Mouse (Mus musculus) E14TG2a.4 (cell line): Measurements from ENCODE around the gene Ppp1r11.

Source experiments
- H3K27me3 ChIP-seq: 2 replicates; pipeline ENCODE4 v1.6.1; 2014; ENCODE audit warnings: low read length, control low read depth; ENCODE audit not compliant: insufficient read depth
- H3K36me3 ChIP-seq: 2 replicates; pipeline ENCODE4 v1.6.1; 2014; ENCODE audit warnings: low read length, control low read depth; ENCODE audit not compliant: insufficient read depth
- H3K4me1 ChIP-seq: replicated peaks from 2 replicates; pipeline ENCODE4 v1.6.1; 2014; ENCODE audit warnings: low read depth, low read length, control low read depth
- H3K4me3 ChIP-seq: replicated peaks from 2 replicates; pipeline ENCODE4 v1.5.1; 2014; ENCODE audit warnings: mild to moderate bottlenecking, low read length
- H3K9me3 ChIP-seq: 2 replicates; pipeline ENCODE4 v1.6.1; 2014; ENCODE audit warnings: low read length, control low read depth
- CTCF ChIP-seq: conservative IDR thresholded peaks from 2 replicates; pipeline ENCODE4 v1.5.1; 2014; ENCODE audit warnings: low read length
- NANOG ChIP-seq: IDR thresholded peaks from 2 replicates; pipeline ENCODE4 v1.6.1; 2014; ENCODE audit warnings: borderline replicate concordance, low read length, mixed read lengths
- POU5F1 ChIP-seq: IDR thresholded peaks from 2 replicates; pipeline ENCODE4 v1.6.1; 2014; ENCODE audit warnings: low read length, borderline replicate concordance

The Ppp1r11 gene

GRCm38 (mm10) chr17:36952631-36953030, 1.1 kb upstream of the Ppp1r11 start:
- TF ChIP-seq CTCF (no peak), NANOG (no peak), POU5F1 (no peak)
- peaks cover 3% of the 10 kb centered on the region for H3K27me3 ChIP-seq
- H3K4me1 ChIP-seq, result peaks cover 57% of the 10 kb centered on the region
- H3K9me3 ChIP-seq, result no peaks in the 10 kb centered on the region
- no peak overlapping the region for H3K4me3 ChIP-seq
- H3K36me3 ChIP-seq, result peaks cover 58% of the 10 kb centered on the region

GRCm38 (mm10) chr17:36949265-36949664, 2.3 kb downstream of the Ppp1r11 start:
- Histone ChIP-seq H3K4me3 (no peak overlapping the region), H3K4me1 (peaks cover 76% of the 10 kb centered on the region), H3K9me3 (no peaks in the 10 kb centered on the region), H3K27me3 (peaks cover 25% of the 10 kb centered on the region), H3K36me3 (peaks cover 36% of the 10 kb centered on the region)
- TF ChIP-seq NANOG, result no peak
- TF ChIP-seq POU5F1, result no peak
- TF ChIP-seq CTCF, result no peak

GRCm38 (mm10) chr17:36948286-36948685, 3.3 kb downstream of the Ppp1r11 start:
- H3K4me1 ChIP-seq, result peaks cover 83% of the 10 kb centered on the region
- peaks cover 27% of the 10 kb centered on the region for H3K36me3 ChIP-seq
- TF ChIP-seq POU5F1, result no peak
- TF ChIP-seq CTCF, result no peak
- TF ChIP-seq NANOG, result no peak
- no peak overlapping the region for H3K4me3 ChIP-seq
- H3K9me3 ChIP-seq, result no peaks in the 10 kb centered on the region
- H3K27me3 ChIP-seq, result peaks cover 33% of the 10 kb centered on the region

GRCm38 (mm10) chr17:36947051-36947819, 4.3 kb downstream of the Ppp1r11 start:
- H3K4me3 ChIP-seq, result peak overlapping the region; percentile 80
- H3K36me3 ChIP-seq, result peaks cover 27% of the 10 kb centered on the region
- no peak for TF ChIP-seq POU5F1
- no peak for TF ChIP-seq NANOG
- TF ChIP-seq CTCF, result no peak
- peaks cover 81% of the 10 kb centered on the region for H3K4me1 ChIP-seq
- peaks cover 44% of the 10 kb centered on the region for H3K27me3 ChIP-seq
- no peaks in the 10 kb centered on the region for H3K9me3 ChIP-seq

- peak; percentile 74 for TF ChIP-seq CTCF
- TF ChIP-seq POU5F1, result no peak
- Histone ChIP-seq H3K4me3 (no peak overlapping the region), H3K36me3 (peaks cover 16% of the 10 kb centered on the region), H3K9me3 (no peaks in the 10 kb centered on the region), H3K27me3 (peaks cover 63% of the 10 kb centered on the region), H3K4me1 (peaks cover 59% of the 10 kb centered on the region)
Observed at GRCm38 (mm10) chr17:36944121-36944775, 7.3 kb downstream of the Ppp1r11 start.

GRCm38 (mm10) chr17:36943691-36944090, 7.8 kb downstream of the Ppp1r11 start:
- no peak for TF ChIP-seq NANOG
- TF ChIP-seq POU5F1, result no peak
- TF ChIP-seq CTCF, result no peak
- H3K4me1 ChIP-seq, result peaks cover 54% of the 10 kb centered on the region
- peaks cover 11% of the 10 kb centered on the region for H3K36me3 ChIP-seq
- peak overlapping the region; percentile 77 for H3K4me3 ChIP-seq
- peaks cover 67% of the 10 kb centered on the region for H3K27me3 ChIP-seq
- H3K9me3 ChIP-seq, result no peaks in the 10 kb centered on the region

- Histone ChIP-seq H3K36me3 (0 out of 2 replicates have a peak, but pooled peaks cover 4% of the 10 kb centered on the region), H3K4me3 (peak within 1 kb of the TSS; percentile 77), H3K27me3 (peaks cover 65% of the 10 kb centered on the region), H3K4me1 (peaks cover 50% of the 10 kb centered on the region), H3K9me3 (no peaks in the 10 kb centered on the region)
- no peak for TF ChIP-seq NANOG
- TF ChIP-seq CTCF, result no peak
- no peak for TF ChIP-seq POU5F1
Observed at GRCm38 (mm10) chr17:36942791-36943471, 8.6 kb downstream of the Ppp1r11 start, which contains the start of gene Rnf39. TSS of gene Rnf39 (plus strand) at chr17:36942918.

GRCm38 (mm10) chr17:36942391-36942790, 9.2 kb downstream of the Ppp1r11 start:
- 0 out of 2 replicates have a peak, but pooled peaks cover 4% of the 10 kb centered on the region for H3K36me3 ChIP-seq
- TF ChIP-seq POU5F1, result no peak
- no peak for TF ChIP-seq NANOG
- no peak for TF ChIP-seq CTCF
- H3K4me1 ChIP-seq, result peaks cover 50% of the 10 kb centered on the region
- H3K9me3 ChIP-seq, result no peaks in the 10 kb centered on the region
- H3K27me3 ChIP-seq, result peaks cover 63% of the 10 kb centered on the region
- H3K4me3 ChIP-seq, result peak overlapping the region; percentile 77
